Mouse (Mus musculus): ENCODE measurements around the gene Gm20388. TPM values are rescaled to one million over a fixed set of nuclear protein-coding genes. Genes with fewer than 3 reads are reported as not detected.

The Gm20388 gene
- total RNA-seq, 2 experiments from 2014 or later = 4.4 to 7.8 TPM

DNA sequence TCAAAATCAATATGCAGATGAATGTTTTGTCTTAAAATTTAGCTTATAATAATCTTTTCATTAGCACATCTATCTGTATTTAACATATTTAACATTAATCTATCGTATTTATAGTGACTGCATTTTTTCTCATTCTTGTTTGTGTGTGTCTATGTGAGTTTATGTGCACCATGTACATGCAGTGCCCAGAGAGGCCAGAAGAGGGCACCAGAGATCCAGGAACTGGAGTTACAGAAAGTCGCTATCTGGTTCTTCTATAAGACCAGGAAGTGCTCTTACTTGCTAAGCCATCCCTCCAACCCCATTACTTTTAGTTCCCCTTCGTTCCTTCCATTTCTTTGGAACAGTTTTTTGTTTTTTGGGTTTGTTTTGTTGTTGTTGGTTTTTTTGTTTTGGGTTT, 2213.7 kb downstream of the Gm20388 start:
- no peak for DNase-seq (ENCODE audit: low spot score in 2 of 2)

DNA sequence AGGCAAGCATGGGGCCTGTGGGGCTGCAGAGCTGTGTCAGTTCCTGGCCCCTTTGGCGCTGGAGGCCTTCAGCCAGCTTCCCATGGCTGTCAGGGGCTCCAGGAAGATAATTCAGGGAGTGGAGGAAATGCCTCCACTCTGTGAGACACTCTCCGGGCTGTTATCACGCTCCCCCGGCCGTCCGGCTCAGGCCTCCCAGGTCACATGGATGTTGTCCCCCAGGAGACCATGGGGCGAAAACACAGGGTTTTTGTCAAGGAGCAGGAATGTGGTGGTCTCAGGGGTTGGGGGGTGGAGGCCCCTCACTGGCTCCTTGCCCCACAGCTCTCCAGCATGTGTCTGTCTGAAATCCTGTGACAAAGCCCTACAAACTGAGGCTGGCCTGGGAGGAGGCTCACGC, 2216.0 kb downstream of the Gm20388 start:
- no peak for DNase-seq (ENCODE audit: low spot score in 2 of 2)

DNA sequence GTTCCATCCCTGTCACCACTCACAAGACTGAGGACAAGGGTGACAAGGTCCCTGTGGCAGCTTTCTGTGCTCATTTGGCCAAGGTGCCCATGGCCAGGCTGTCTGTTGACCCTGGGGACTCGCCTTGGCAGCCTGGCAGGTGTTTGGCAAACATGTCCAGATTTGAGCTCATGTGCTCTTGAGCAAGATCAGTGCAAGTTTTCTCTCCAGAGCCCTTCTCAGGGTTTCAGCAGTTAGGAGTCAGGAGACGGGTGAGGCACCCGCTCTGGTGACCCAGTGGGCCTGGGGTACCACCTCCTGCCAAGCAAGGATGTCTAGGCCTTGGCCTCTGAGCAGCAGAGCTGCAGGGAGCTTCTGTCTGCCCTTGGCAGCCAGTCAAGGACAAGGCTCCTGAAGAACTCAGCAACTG, 2223.5 kb downstream of the Gm20388 start:
- no peak for DNase-seq (ENCODE audit: low spot score in 2 of 2)

DNA sequence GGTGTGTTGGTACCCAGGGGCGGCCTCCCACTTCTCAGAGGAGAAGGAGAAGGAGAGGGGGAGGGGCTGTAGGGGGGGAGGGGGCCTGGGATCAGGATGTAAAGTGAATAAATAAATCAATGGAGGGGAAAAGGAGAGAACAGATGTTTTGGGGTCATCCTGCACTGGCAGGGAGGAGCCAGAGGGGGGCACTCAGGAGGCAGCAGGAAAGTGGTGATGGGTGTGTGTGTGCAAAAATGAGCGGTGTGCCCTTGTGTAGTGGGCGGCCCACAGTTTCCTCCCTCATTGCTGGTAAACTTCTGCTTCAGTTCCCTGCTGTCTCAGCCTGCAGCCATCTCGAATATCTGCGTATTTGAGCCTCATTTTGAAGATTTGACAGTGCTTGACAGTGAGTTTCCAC, 2224.9 kb downstream of the Gm20388 start:
- peak; percentile 32 to 33 for DNase-seq (ENCODE audit: low spot score in 2 of 2)

DNA sequence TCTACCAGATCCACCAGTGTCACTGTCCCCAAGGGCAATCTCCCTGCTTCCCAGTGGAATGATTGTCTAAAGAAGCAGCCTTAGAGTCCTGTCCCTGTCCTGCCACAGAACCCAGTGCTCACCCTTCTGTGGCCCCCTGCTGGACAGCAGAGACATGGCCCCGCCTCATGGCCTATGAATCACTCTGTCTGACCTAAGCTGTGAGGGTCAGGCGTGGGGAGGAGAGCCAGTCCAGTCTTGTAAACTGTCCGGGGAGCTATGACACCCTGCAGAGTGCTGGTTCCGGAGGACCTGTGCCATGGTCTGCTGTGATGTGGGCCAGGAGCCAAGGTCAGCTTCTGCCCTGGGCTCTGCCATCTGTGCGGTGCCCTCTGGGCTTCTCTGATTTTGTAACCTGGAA, 2229.1 kb downstream of the Gm20388 start:
- peak; percentile 17 to 38 for DNase-seq (ENCODE audit: low spot score in 2 of 2)

DNA sequence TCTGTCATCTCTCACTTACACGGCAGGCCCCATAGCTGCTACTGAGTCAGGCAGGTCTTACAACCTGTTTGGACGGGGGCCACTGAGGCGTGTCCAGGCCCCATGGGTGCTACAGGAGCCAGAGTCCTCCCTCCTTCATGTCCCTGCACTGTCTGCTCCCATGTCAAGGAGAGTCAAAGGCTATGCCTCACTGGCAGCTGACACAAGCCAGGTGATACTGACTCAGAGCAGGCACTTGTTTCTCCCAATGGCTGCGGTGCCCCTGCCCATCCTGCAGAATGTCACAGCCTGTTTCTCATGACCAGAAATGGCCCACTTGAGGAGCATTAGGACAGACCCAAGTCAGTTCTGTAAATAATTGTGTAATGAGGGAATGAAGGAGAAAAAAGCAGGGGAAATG, 2229.8 kb downstream of the Gm20388 start:
- DNase-seq (ENCODE audit: low spot score in 2 of 2) = no peak

DNA sequence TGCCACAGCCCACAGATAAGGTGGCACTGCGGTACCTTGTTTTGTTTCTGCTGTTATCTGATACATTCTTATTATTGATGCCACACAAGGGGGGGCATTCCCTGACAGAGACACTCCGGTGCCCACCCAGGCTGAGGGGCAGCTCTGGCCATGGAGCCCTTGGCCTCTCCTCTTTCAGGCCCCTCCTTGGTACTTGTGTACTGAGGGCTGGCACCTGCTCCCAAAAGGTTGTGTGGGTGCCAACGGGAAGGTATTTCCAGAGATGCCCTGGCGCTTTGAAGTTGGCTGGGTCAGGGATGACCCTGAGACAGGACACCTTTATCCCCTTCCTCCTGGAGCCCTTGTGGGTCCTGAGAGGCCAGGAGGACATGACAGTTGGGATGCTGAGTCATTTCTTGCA, 2231.8 kb downstream of the Gm20388 start:
- no peak for DNase-seq (ENCODE audit: low spot score in 2 of 2)

DNA sequence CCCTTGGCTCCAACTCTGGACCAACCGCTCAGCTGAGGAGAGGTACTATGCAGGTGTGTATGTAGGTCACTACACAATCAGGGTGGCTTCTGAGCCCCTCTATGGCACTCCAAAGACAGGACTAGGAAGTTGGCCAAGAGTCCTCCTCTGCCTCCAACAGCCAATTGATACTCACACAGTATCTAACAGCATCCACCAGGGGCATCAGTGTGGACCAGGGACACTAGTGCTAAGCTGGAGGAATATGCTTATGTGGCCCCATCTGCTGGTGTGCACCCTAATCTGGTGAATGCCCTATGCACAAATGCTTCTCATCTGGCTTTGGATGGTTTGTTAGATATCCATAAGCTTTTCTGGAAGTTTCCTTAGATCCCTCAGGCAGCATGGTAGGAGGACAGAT, 2232.6 kb downstream of the Gm20388 start:
- DNase-seq (ENCODE audit: low spot score in 2 of 2) = no peak

DNA sequence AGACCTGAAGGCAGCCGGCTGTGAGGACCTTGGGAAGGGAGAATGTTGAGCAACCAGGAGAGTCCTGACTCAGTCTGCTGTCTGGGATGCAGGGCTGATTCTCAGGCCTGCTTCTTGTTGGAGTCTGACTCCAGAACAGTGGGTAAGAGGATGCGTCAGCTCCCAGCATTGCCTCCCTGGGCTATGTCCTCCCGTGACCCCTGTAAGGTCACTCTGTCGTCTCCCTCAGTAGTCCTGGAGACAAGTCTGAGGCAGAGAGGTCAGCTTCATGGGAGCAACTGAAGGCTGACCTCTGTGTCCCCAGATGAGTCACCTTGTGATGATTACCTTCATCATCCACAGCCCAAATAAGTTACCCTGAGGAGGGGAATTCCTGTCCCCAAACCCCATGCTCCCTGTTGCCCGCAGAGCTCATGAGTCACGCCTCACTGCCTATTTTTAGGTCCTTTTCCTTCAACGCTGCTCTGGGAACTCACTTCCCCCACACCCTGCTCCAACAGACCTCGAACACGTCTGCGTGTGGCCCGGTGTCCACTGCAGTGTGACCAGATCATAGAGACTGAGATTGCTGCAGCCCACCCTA, 2234.2 kb downstream of the Gm20388 start:
- peak in 1 of 2 experiments; percentile 12 for DNase-seq (ENCODE audit: low spot score in 2 of 2)

DNA sequence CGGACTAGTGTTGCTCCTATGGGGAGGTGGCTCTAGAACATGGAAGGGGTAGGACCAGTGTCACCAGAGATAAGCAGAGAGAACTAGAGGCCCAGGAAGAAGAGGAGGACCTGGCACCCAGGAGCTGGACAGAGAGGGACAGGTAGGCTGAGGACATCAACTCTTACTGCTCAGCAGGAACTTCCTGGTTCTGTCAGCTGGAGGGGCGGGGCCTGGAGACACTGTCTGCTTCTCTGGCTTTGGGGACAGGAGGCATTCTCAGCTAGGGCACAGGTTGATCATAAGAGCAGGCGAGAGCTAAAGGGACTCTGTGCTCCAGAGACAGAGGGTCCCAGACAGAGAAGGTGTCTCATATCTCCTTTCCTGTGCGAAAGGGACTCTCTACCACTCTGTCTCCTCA, 2238.4 kb downstream of the Gm20388 start:
- DNase-seq (ENCODE audit: low spot score in 2 of 2) = no peak

DNA sequence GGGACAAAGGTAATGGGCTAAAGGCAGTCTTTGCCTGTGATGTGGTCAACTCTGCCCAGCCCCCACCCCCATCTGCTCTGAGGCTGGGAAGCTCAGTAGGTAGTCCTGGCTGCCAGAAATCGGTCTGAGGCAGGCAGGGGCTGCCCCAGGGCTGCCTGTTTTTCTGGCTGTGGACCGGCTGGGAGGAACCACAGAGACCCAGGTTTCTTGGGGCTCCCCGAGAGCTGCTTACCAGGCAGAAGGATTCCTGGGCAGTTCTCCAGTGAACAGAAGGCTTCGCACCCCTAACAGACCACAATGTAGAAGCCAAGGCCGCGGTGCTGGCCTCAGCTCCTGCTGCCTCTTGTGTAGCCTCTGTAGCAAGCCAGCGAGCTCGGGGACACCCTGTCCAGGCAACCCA, 2239.0 kb downstream of the Gm20388 start:
- DNase-seq (ENCODE audit: low spot score in 2 of 2) = no peak

DNA sequence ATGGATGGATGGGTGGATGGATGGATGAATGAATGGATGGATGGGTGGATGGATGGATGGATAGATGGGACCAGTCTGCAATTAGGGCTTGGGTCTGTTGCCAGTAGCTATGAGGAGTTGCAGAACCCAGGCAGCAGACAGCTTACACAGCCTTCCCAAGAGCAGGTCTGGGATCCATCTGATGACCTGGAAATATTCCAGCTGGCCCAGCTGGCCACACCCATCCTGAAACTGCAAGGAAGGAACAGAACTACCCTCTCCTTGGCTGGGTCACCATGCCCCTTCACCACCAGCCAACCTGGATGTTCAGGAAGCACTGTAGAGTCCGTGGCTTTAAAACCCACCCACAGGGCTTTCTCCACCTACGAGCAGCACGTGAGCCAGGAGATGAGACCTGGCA, 2240.9 kb downstream of the Gm20388 start:
- no peak for DNase-seq (ENCODE audit: low spot score in 2 of 2)

DNA sequence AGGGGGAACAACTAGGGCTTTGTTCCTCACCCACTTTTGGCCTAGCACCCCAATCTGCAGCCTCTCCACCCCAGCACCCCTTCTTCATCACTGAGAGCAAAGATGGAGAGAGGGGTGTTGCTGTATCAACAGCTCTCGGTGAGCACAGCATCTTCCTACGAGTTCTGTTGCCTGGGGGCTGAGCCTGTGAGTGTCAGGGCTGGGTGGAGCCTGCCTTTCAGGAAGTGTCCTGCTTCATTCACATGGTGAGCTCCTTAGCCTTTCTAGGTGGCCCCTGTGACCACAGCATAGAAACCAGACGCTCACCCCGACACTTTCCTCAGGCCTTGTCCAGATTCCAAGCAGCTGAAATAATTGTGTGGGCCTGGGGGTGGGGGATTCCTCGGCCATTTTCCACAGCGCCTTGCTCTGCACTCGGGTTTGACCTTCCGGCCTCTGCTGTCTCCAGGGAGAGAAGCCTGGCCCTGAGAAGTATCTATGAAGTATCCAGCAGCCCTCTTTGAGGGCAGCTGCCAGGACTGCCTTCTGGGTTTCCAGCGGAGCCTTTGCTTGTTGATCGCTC, 2244.5 kb downstream of the Gm20388 start:
- DNase-seq (ENCODE audit: low spot score in 2 of 2) = no peak

DNA sequence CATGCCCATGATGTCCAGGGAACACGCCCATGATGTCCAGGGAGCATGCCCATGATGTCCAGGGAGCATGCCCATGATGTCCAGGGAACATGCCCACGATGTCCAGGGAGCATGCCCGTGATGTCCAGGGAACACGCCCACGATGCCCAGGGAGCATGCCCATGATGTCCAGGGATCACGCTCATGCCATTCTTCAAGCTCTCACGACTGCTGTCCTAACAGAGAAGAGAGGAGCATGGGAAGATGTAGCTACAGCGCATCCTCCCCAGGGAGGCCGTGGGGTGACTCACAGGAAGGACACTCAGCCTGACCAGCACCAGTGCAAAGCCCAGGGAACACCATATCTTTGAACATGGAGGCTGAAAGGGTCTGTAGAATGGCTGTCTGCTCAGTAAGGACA, 2245.3 kb downstream of the Gm20388 start:
- DNase-seq (ENCODE audit: low spot score in 2 of 2) = no peak

DNA sequence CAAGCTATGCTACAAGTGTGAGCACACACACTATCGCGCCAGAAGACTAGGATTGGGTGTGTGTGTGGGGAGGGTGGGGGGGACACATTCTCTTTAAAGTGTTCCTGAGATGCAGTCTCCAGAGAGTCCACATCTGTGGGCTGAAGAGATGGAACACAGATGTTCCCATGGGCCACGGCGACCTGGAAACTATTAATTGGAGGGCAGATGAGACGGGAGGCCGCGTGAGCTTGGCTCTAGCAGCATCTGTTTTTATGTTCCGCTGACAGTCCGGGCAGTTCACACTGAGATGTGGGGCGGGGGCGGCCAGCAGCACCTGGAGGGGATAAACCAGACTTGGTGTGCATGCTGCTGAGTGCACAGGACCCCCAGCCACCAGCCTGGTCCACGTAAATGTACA, 2247.0 kb downstream of the Gm20388 start:
- no peak for DNase-seq (ENCODE audit: low spot score in 2 of 2)

DNA sequence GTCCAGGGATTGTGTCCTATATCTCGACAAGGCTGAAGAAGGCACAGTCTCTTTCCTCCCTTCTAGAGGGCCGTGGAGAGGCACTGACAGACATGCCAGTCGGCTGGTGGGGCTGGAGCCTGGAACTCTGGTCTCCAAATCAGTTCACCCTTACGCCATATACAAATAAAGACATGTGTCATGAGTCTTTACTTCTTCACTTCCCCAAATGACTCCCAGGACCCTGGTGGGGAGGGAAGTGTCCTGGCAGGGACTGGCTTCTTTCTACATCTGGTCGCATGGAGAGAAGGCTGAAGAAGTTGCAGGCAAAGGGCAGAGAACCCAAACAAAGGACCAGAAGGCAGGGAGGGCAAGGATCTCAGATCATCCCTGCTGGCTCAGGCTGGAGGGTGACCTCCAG, 2249.5 kb downstream of the Gm20388 start:
- DNase-seq (ENCODE audit: low spot score in 2 of 2) = no peak

DNA sequence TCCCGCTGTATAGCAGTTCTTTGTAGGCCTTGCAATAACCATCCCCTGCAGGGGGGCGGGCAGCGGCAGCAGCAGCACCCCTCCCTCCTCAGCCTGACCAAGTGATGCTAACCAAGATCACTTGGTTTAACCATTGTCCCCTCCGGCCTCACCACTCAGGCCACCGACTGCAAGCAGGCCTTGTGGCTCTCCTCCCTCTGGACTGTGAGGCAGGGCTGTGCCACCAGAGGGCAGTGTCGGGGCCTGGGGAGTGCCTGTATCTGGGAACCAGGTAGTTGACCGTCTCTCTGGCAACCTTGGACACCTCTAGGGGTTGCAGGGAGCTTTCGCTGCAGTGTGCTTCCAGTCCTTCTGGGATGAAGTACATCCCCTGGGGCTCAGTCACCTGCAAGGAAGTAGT, 2252.4 kb downstream of the Gm20388 start:
- DNase-seq (ENCODE audit: low spot score in 2 of 2) = peak; percentile 69 to 88

DNA sequence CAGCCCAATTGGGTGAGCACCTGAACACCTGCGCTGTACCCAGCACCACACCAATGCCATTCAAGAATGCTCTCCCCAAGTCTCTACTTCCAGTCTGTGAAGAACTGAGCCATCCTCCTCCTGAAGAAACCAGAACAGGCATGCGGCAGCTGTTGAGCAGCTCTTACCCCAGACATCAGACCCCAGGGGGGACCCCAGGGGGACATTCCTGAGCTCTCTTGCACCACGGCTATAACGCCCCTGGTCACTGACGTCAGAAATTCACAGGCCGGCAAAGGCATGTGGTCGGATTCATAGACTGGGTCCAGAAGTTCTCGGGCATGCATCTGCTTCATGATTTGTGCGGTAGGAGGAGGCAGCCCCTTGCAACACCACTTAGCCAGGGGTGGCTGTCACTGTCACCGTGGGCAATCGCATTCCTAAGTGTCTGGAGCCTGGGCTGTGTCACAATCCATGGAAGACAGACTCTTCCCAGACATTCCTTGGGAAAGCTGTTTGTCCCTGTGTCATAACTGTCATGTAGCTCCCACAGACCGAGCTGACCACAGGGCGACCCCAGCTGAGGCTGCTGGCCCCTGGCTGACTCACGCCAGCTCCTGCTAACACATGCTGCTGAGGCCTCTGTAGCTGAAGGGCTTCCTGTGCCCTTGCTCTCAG, 2256.7 kb downstream of the Gm20388 start:
- no peak for DNase-seq (ENCODE audit: low spot score in 2 of 2)

DNA sequence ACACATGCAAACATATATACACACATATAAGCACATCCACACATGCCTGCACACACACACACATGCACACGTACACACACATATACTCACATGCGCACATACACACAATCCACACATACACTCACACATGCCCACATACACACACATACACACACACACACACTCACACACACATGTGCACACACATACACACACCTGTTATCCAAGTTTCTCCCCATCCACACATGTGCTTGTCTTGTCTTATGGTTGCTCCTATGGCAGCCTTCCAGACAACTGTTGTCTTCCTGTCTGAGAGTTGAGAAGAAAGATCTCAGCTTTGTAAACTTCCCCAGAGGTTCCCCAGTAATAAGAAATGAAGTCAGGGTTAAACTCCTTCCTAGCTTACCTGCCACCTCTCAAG, 2258.8 kb downstream of the Gm20388 start:
- DNase-seq (ENCODE audit: low spot score in 2 of 2) = no peak

DNA sequence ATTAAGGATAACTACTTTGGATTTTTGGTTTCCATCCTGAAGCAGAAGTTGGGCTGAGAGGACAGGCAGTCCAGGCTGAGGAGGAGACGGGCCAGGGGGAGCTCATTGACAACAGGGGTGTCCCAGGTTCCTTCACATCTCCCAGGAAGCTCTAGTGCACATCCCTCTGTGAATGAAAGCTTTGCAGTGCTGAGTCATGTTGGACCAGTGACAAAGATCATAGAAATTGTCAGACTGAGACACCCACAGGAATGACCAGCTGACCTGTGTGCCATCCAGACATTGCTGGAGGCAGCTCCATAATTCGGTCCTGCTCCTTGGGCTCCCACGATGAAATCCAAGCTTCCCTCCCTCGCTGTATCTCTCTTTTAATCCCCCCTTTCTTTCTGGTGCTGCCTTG, 2261.2 kb downstream of the Gm20388 start:
- DNase-seq (ENCODE audit: low spot score in 2 of 2) = no peak

DNA sequence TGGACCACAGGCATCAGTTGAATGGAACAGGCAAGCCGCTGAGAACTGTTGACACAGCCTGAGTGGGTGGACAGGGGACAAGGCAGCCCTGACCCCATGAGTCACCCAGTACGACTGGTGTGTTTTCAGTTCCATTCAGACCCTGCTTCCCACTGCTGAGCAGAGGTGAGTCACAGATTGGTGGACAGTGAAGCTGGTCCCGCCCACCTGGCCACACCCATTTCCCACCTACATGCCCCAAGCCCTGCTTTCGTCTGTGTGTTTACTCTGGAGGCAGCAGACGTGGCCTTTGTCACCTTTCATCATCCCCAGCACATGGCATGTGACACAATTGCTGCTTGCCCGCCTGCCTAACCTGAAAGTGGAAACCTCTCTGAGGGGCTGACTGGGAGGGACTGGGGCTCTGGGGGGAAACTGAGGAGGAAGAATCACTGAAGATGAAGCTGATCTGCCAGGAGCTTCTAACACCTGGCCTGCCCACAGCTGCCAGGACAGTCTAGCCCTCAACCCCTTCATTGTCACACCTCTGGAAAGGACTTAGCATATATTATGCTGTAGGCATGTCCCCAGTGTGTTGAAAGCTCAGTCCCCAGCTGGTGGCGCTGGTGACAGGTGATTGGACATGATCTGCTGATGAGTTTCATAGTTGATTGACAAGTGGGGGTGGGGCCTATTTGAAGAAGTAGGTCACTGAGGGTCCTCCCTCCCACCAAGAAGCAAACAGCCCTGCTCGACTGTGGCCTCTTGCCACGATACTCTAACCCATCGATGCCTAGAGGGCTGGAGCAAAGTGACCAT, 2263.7 kb downstream of the Gm20388 start:
- DNase-seq (ENCODE audit: low spot score in 2 of 2) = no peak

DNA sequence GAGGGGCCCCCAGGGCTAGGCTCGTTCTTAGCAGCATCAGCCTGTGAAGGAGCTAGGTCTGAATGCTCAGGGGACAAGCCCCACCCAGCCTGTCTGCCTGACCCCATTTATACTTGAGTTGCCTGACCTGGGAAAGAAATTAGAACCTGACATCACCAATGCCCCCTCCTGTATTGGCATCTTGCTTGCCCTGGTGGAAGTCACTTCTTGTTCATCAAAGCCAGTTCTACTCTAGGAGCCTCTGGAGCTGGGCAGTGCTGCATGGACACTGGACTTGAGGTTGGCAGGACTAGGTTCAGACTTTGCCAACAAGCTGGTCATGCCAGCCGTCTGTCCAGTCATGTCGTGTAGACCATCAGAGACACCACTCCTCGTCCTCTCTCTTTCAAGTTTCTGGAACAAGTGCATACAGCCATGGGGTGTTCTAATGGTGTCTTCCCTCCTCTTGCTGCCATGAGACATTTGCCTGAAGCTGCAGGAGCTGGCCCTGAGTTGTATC, 2267.8 kb downstream of the Gm20388 start:
- no peak for DNase-seq (ENCODE audit: low spot score in 2 of 2)
